Mouse (Mus musculus) heart, embryonic 11.5 days (tissue): ENCODE measurements around the gene Klf12. TPM values are rescaled to one million over a fixed set of nuclear protein-coding genes. Genes with fewer than 3 reads are reported as not detected.

Source experiments
- ATAC-seq: fragments of 200-750 bp; cut with Nextera tagmentation; replicated peaks from 2 replicates; pipeline ENCODE4 v1.8.0; 2017; ENCODE audit warnings: moderate library complexity; ENCODE audit not compliant: insufficient number of reproducible peaks, low FRiP score, low TSS enrichment
- H3K27ac ChIP-seq: fragments of 300-500 bp; sonication (generic); 2 replicates; pipeline ENCODE4 v1.5.1; 2014; ENCODE audit warnings: mild to moderate bottlenecking, low read depth, low read length
- H3K27me3 ChIP-seq: fragments of 300-500 bp; sonication (generic); 2 replicates; pipeline ENCODE4 v1.6.1; 2014; ENCODE audit warnings: mild to moderate bottlenecking, low read length, mixed read lengths; ENCODE audit not compliant: control insufficient read depth, insufficient read depth
- H3K36me3 ChIP-seq: fragments of 300-500 bp; sonication (generic); 2 replicates; pipeline ENCODE4 v1.6.1; 2014; ENCODE audit warnings: mild to moderate bottlenecking, low read length, moderate library complexity, mixed read lengths; ENCODE audit not compliant: control insufficient read depth, insufficient read depth
- H3K4me1 ChIP-seq: fragments of 300-500 bp; sonication (generic); 2 replicates; pipeline ENCODE4 v1.6.1; 2014; ENCODE audit warnings: low read length; ENCODE audit not compliant: control insufficient read depth, insufficient read depth
- H3K4me2 ChIP-seq: fragments of 300-500 bp; sonication (generic); 2 replicates; pipeline ENCODE4 v1.6.1; 2014; ENCODE audit warnings: mild to moderate bottlenecking, moderate library complexity
- H3K4me3 ChIP-seq: fragments of 300-500 bp; sonication (generic); 2 replicates; pipeline ENCODE4 v1.5.1; 2014; ENCODE audit warnings: low read depth, low read length
- H3K9ac ChIP-seq: fragments of 300-500 bp; sonication (generic); 2 replicates; pipeline ENCODE4 v1.6.1; 2014; ENCODE audit warnings: mild to moderate bottlenecking, low read depth, low read length, moderate library complexity
- H3K9me3 ChIP-seq: fragments of 300-500 bp; sonication (generic); replicated peaks from 2 replicates; pipeline ENCODE4 v1.6.1; 2016; ENCODE audit warnings: low read length; ENCODE audit not compliant: control insufficient read depth
- WGBS: fragments of 180-500 bp; shearing (Covaris S2); extraction: QIAGEN DNeasy Blood & Tissue Kit; methylation state at CpG from one replicate; pipeline ENCODE4 v1.1.7; 2014; ENCODE audit not compliant: insufficient replicate concordance; 5-methylcytosine and 5-hydroxymethylcytosine counted together
- polyA plus RNA-seq: library from polyadenylated mRNA; unstranded; fragments of >200 nt; fragmentation: Nextera tagmentation; extraction: Ambion mirVana; gene quantifications from 2 replicates; pipeline ENCODE4 v1.2.1, GENCODE M21; 2014

Klf12 gene
- polyA plus RNA-seq, 1 experiment from 2014 or later = 7.3 TPM

DNA sequence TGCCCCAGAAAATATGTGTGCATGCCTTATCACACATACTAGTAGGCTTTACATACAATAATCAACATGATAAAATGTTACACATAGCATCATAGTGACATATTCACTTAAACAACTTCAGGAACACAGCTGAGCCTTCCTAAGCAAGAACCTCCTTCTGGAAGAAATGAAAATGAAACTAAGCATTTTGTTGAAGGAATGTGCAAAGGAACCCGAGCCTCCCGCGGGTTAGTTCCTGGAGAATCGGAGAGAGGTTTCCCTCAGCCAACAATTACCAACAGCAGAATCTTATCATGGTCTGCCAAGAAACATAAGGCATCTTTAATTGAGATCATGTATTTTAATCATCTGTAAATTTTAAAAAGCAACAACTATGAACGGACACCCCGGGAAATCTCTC lies 257.8 kb downstream of the Klf12 start:
- H3K9me3 ChIP-seq = no peaks in the 10 kb centered on the region
- no peak overlapping the region for H3K4me3 ChIP-seq
- H3K36me3 ChIP-seq = no peaks in the 10 kb centered on the region
- no peak overlapping the region for H3K4me2 ChIP-seq
- no peak for ATAC-seq
- WGBS = 82% methylated on average over 6 of the region's 6 CpGs
- no peak overlapping the region for H3K27ac ChIP-seq
- no peaks in the 10 kb centered on the region for H3K27me3 ChIP-seq
- H3K9ac ChIP-seq = no peak overlapping the region
- no peaks in the 10 kb centered on the region for H3K4me1 ChIP-seq

DNA sequence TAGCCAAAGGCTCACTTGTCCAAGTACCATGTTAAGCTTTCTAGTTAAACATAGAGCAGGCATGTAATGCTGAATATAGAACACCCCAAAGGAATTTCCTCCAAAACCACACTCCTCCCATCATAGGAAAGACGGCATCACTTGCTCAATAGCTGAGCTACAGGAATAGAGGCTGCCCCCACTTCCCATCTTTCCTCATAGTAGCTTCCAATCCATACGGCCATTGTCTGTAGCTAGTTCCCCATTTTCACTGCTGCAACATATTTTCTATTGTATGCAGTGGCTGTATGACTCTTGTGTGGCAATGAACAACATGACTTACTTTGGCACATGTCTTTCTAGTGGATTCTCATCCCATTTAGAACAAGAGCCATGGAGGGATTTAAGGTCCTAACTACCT lies 267.3 kb downstream of the Klf12 start:
- Histone ChIP-seq H3K4me2 (no peak overlapping the region), H3K36me3 (no peaks in the 10 kb centered on the region), H3K27me3 (no peaks in the 10 kb centered on the region), H3K9ac (no peak overlapping the region), H3K9me3 (no peaks in the 10 kb centered on the region), H3K4me1 (no peaks in the 10 kb centered on the region), H3K27ac (no peak overlapping the region), H3K4me3 (no peak overlapping the region)
- 92% methylated on average over 2 of the region's 2 CpGs for WGBS
- no peak for ATAC-seq

DNA sequence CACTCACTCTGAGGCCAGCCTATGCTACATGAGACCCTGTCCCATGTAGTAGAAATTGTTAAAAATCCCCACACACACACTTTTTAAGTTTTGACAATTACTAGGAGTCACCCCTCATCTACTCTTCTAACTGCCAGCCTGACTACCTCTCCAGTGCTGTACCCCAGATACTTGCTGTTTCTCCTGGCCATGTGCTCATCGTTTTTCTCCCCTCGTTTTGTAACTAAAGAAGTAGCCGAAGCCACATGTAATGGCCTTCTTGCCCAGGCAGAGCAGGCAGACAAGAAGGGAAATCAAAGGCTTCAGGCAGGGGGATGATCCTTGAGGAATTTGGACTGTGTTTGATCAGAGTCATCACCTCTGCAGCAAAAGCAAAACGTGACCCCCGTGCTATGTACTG lies 274.0 kb downstream of the Klf12 start:
- no peak overlapping the region for H3K9ac ChIP-seq
- WGBS = 52% methylated on average over 5 of the region's 5 CpGs
- no peak overlapping the region for H3K4me2 ChIP-seq
- no peaks in the 10 kb centered on the region for H3K27me3 ChIP-seq
- no peak overlapping the region for H3K4me3 ChIP-seq
- H3K4me1 ChIP-seq = no peaks in the 10 kb centered on the region
- ATAC-seq = no peak
- no peak overlapping the region for H3K27ac ChIP-seq
- no peaks in the 10 kb centered on the region for H3K9me3 ChIP-seq
- no peaks in the 10 kb centered on the region for H3K36me3 ChIP-seq

GRCm38 (mm10) chr14:100009790-100010382 lies 274.6 kb downstream of the Klf12 start:
- Histone ChIP-seq H3K4me3 (no peak overlapping the region), H3K9ac (no peak overlapping the region), H3K27me3 (no peaks in the 10 kb centered on the region), H3K36me3 (no peaks in the 10 kb centered on the region), H3K4me2 (no peak overlapping the region), H3K9me3 (no peaks in the 10 kb centered on the region), H3K27ac (no peak overlapping the region), H3K4me1 (no peaks in the 10 kb centered on the region)
- no peak for ATAC-seq
- WGBS = 50% methylated on average over 4 of the region's 4 CpGs

DNA sequence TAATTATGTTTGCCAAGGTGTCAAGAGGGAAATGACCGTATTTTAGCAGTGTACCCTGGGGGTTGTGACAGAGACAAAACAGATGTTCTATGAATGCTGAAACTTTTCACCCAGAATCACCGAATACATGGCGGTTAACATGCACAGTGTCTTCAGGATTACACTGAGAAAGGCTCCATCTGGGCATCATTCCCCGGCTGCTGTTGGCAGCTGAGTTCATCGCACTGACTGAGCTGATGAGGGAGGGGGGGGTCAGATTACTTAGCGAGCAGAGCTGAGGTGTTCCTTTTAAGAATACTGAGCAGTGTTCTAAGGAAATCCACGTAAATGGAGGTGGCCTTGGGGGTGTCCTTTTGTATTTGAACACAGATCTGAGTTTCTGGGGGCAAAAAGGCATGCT lies 301.0 kb downstream of the Klf12 start:
- no peaks in the 10 kb centered on the region for H3K9me3 ChIP-seq
- no peak overlapping the region for H3K27ac ChIP-seq
- 67% methylated on average over 7 of the region's 7 CpGs for WGBS
- ATAC-seq = no peak
- H3K4me3 ChIP-seq = no peak overlapping the region
- no peaks in the 10 kb centered on the region for H3K4me1 ChIP-seq
- no peak overlapping the region for H3K9ac ChIP-seq
- H3K36me3 ChIP-seq = no peaks in the 10 kb centered on the region
- H3K27me3 ChIP-seq = no peaks in the 10 kb centered on the region
- no peak overlapping the region for H3K4me2 ChIP-seq

GRCm38 (mm10) chr14:99981209-99981608 lies 303.3 kb downstream of the Klf12 start:
- no peaks in the 10 kb centered on the region for H3K27me3 ChIP-seq
- no peak for ATAC-seq
- no peaks in the 10 kb centered on the region for H3K9me3 ChIP-seq
- H3K27ac ChIP-seq = no peak overlapping the region
- no peak overlapping the region for H3K9ac ChIP-seq
- H3K4me2 ChIP-seq = no peak overlapping the region
- no peaks in the 10 kb centered on the region for H3K36me3 ChIP-seq
- no peak overlapping the region for H3K4me3 ChIP-seq
- no peaks in the 10 kb centered on the region for H3K4me1 ChIP-seq
- WGBS = 77% methylated on average over 3 of the region's 3 CpGs

- H3K36me3 ChIP-seq = no peaks in the 10 kb centered on the region
- H3K4me3 ChIP-seq = no peak overlapping the region
- H3K4me2 ChIP-seq = no peak overlapping the region
- H3K4me1 ChIP-seq = no peaks in the 10 kb centered on the region
- no peak overlapping the region for H3K9ac ChIP-seq
- ATAC-seq = no peak
- H3K27me3 ChIP-seq = no peaks in the 10 kb centered on the region
- H3K9me3 ChIP-seq = no peaks in the 10 kb centered on the region
- H3K27ac ChIP-seq = no peak overlapping the region
- 78% methylated on average over 4 of the region's 4 CpGs for WGBS
These were observed 316.6 kb downstream of the Klf12 start for GRCm38 (mm10) chr14:99967920-99968319.

GRCm38 (mm10) chr14:99960500-99961229 lies 323.8 kb downstream of the Klf12 start:
- Histone ChIP-seq H3K27ac (no peak overlapping the region), H3K4me3 (no peak overlapping the region), H3K9me3 (no peaks in the 10 kb centered on the region), H3K36me3 (no peaks in the 10 kb centered on the region), H3K4me1 (no peaks in the 10 kb centered on the region), H3K4me2 (no peak overlapping the region), H3K27me3 (no peaks in the 10 kb centered on the region), H3K9ac (no peak overlapping the region)
- no peak for ATAC-seq
- 79% methylated on average over 10 of the region's 10 CpGs for WGBS

DNA sequence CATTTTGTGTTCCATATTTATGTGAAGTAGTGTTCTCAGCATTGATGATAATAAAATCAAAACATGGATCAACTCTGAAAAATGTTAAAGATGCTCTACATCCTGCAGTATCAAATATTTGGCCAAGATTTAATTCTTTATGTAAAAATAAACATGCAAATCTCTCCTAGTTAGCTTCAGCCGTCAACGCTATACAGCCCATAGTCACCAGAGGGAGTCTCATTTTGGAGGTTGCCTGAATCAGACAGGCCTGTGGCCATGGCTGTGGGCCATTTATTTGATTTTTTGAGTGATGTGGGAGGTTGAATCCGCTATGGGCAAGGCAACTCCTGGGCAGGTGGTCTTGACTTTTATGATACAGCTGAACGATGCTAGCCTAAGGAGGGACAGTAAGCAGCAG lies 329.3 kb downstream of the Klf12 start:
- no peak overlapping the region for H3K9ac ChIP-seq
- no peaks in the 10 kb centered on the region for H3K27me3 ChIP-seq
- no peaks in the 10 kb centered on the region for H3K4me1 ChIP-seq
- no peak overlapping the region for H3K4me2 ChIP-seq
- whole genome bisulfite sequencing = 87% methylated on average over 4 of the region's 4 CpGs
- no peaks in the 10 kb centered on the region for H3K9me3 ChIP-seq
- no peaks in the 10 kb centered on the region for H3K36me3 ChIP-seq
- H3K27ac ChIP-seq = no peak overlapping the region
- no peak for ATAC-seq
- no peak overlapping the region for H3K4me3 ChIP-seq
